Comparison of ENCODE assay signal across 23 mouse cellular contexts in the genomic region with DNA sequence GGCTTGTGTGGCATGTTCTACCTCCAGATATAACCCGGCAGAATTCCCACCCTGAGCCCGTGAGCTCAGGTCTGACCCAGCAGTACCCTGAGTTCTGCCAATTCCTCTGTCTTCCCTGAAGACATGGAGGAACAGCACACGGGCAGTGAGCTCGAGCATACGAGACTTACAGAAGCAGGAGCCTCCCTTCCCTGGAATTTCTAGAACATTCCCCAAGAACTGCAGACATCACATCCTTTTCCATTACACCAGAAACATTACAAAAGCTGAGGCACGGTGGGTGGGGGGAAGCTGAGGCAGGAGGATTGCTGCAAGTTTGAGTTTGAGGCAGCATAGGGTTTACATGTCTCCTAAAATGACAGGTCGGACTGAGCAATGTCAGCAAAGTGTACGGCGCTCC. TPM values are rescaled to one million over a fixed set of nuclear protein-coding genes. Genes with fewer than 3 reads are reported as not detected.
DNase-seq lines count a peak whose midpoint lies in the region; ATAC-seq lines count a peak whose summit lies in the region.
"Had no signal": no experiment of that assay in that cellular context is flagged by ENCODE, and none has a peak within 500 bp of the region (broad histone marks: within the 10 kb centered on the region; RNA-seq: fewer than 3 reads in every experiment).

No protein-coding gene starts in this region.

- no peak overlapping the region for H3K4me2 ChIP-seq in midbrain, embryonic 13.5 days (replicated peaks)

- WGBS in midbrain, embryonic 13.5 days = 91% methylated on average over 9 of the region's 9 CpGs

- H3K4me3 ChIP-seq in midbrain, embryonic 13.5 days (replicated peaks) = no peak overlapping the region

- H3K4me1 ChIP-seq in midbrain, embryonic 13.5 days (replicated peaks) = 0 out of 2 replicates have a peak, but pooled peaks cover 4% of the 10 kb centered on the region

- H3K9me3 ChIP-seq in midbrain, embryonic 13.5 days = no peaks in the 10 kb centered on the region
- H3K9me3 ChIP-seq: G1E had no signal

- H3K9ac ChIP-seq in midbrain, embryonic 13.5 days (replicated peaks) = no peak overlapping the region

- ATAC-seq in midbrain, embryonic 13.5 days = no peak
- ATAC-seq: activated CD4-positive, CD25-positive, alpha-beta regulatory T cell, adult 4 months; CD4-positive, CD25-positive, alpha-beta regulatory T cell, adult 4 months; Patski had no signal

- no peaks in the 10 kb centered on the region for H3K27me3 ChIP-seq in midbrain, embryonic 13.5 days
- H3K27me3 ChIP-seq: CH12.LX had no signal

- no peaks in the 10 kb centered on the region for H3K36me3 ChIP-seq in midbrain, embryonic 13.5 days
- H3K36me3 ChIP-seq: G1E had no signal

- H3K27ac ChIP-seq in midbrain, embryonic 13.5 days = no peak overlapping the region

- peak; percentile 72 for DNase-seq in R1 (ENCODE audit: low read depth, low spot score)
- peak; percentile 64 for DNase-seq in ZHBTc4 (ENCODE audit: low read depth, low spot score)
- DNase-seq in gastrocnemius, postnatal 10 days = no peak
- DNase-seq: adrenal gland, adult 2 months; adrenal gland, adult 8-10 months; adrenal gland, postnatal 10 days; adrenal gland, postnatal 14 days; adrenal gland, postnatal 25 days; adrenal gland, postnatal 36 days; B cell, adult 2 months; cerebellum, adult 11 months; cerebellum, adult 11-12 months; cerebellum, adult 18-20 months; cerebellum, adult 2 months; cerebellum, adult 8-10 months had no signal

RNA-seq across cellular contexts. Expression of a gene that starts 25.3 kb away (rescaled TPM):
- 53.9 and 61.4 TPM in 2 replicates for polyA plus RNA-seq in midbrain, embryonic 13.5 days (2015; fragmentation: Nextera tagmentation; extraction: Ambion mirVana)
- 10 to 100 TPM; 28.2 to 38.1 TPM for total RNA-seq in gastrocnemius, postnatal 10 days (2021)

RNA-seq across cellular contexts. Expression of a gene that starts 25.8 kb away (rescaled TPM):
- 0.58 and 1.2 TPM in 2 replicates for polyA plus RNA-seq in midbrain, embryonic 13.5 days (2015; fragmentation: Nextera tagmentation; extraction: Ambion mirVana)
- 1 to 10 TPM; 1.0 to 2.5 TPM for total RNA-seq in gastrocnemius, postnatal 10 days (2021)
- total RNA-seq: G1E, MEL had no signal
- polyA plus RNA-seq: activated CD4-positive, CD25-positive, alpha-beta regulatory T cell, adult 4 months; C2C12; CD4-positive, CD25-positive, alpha-beta regulatory T cell, adult 4 months; G1E had no signal

RNA-seq across cellular contexts. Expression of a gene that starts 31.6 kb away (rescaled TPM):
- 3.1 and 3.8 TPM in 2 replicates for polyA plus RNA-seq in midbrain, embryonic 13.5 days (2015; fragmentation: Nextera tagmentation; extraction: Ambion mirVana)
- total RNA-seq in gastrocnemius, postnatal 10 days (2021) = 10 to 100 TPM in 1 of 2 experiments, 1 to 10 TPM in 1; 7.5 to 11.8 TPM

RNA-seq across cellular contexts. Expression of a gene that starts 55.3 kb away (rescaled TPM):
- polyA plus RNA-seq in midbrain, embryonic 13.5 days (2015; fragmentation: Nextera tagmentation; extraction: Ambion mirVana) = 18.1 and 18.6 TPM in 2 replicates
- 1 to 10 TPM; 4.2 to 5.1 TPM for total RNA-seq in gastrocnemius, postnatal 10 days (2021)
